Mouse (Mus musculus): Measurements from ENCODE around the gene Slc25a35.
"Not testable (repeated sequence)": the region's sequence is repeated elsewhere in the genome, so short reads cannot be mapped to it uniquely, and the experiment has no call there.

The Slc25a35 gene

DNA sequence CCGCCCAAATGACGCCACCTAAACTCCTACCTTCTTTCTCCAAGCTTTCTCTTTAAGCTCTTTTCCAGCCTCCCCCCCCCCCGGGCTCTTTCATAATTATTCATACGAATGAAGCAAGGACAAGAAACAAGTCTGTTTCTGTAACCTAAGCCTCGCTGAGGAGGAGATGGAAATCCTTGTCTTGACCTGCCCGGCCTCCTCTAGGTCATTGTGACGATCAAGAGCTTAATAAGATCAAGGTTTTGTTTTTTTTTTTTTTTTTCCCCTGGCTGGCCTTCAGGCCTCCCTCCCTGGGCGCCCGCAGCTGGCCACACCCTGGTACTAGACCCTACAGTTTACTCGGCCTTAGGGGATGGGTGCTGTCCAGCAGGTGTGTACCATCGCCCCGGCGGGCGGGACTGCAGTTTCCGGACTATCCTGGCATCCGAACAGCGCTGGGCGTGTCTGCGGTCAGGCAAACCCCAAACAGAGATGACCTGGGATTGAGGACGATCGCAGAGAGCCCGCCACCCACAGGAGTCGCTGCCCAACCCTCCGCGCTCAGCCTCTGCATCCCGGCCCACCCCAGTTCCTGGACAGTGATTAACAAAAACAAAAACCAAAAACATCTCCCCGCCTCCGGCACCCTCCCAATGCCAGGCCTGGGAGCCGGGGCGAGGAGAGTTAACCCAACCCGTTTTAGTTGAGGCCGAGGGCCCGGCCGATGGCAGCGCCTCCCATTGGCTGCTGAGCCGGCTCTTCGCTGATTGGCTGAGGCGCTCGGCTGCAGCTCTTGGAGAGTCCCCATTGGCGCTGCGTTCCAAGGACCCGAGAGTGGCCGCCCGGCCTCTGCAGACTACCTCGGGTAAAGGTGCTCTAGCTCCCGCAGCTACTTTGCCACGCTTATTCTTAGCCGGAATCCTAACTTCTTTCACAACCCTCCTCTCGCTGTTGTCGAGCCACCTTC is at the start of gene Slc25a35:
Gene Slc25a35, plus strand, starts transcription at position 795 of the 946 bp plus-strand sequence.
- peak; percentile 91 for DNase-seq (ENCODE audit: low spot score in 2 of 2)

- DNase-seq (ENCODE audit: low spot score in 2 of 2) = no peak
Measured at GRCm38 (mm10) chr11:68923191-68923590, 44.7 kb upstream of the Slc25a35 start.

GRCm38 (mm10) chr11:68924749-68925148 is 43.2 kb upstream of the Slc25a35 start:
- DNase-seq (ENCODE audit: low spot score in 2 of 2) = no peak

GRCm38 (mm10) chr11:68926981-68927380 is 41.0 kb upstream of the Slc25a35 start, which contains the start of gene Odf4:
Odf4 (minus strand) TSS chr11:68927081.
- no peak for DNase-seq (ENCODE audit: low spot score in 2 of 2)

DNA sequence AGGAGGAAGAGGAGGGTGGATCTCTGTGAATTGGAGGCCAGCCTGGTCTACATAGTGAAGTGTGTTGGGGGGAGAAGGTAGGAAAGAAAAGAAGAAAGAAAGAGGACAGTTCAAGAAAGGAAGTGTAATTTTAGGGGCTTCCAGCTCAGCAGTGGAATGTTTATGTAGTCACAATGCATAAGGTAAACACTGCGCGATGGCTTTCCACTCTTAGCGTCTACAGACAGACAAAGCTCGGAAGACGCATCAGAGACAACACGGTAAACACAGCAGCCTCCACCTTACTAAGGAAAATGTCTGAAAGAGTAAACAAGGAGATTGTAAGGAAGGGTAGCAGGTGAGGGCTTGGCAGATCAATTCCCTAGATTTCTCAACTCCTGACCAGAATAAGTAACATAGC is 38.0 kb upstream of the Slc25a35 start:
- DNase-seq (ENCODE audit: low spot score in 2 of 2) = no peak

DNA sequence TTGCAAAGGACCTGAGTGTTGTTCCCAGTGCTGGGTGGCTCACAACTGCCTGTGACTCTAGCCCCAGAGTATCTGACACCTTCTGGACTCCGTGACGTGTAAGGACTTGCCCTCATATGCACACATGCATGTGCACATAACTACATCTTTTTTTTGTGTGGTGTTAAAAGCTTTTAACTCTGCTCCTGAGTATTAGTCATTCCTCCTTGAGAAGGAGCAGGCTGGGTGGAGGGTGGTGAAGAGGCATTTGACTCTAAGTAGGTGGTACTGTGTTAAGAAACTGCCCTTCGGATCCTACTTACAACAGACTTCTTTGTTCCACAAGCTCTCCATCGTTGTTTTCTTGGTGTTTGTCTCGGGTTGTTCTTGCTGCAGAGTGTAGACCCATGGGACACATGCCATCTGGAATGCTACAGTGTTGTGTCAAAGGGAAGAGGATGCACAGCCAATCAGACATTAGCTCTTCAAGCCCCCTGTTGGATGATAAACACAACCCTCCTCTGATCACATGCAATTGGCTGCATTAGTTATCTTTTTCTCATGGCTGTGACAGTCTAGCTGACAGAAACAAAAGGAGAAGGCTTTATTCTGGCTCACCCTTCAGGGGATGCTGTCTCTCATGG is 33.9 kb upstream of the Slc25a35 start:
- no peak for DNase-seq (ENCODE audit: low spot score in 2 of 2)

DNA sequence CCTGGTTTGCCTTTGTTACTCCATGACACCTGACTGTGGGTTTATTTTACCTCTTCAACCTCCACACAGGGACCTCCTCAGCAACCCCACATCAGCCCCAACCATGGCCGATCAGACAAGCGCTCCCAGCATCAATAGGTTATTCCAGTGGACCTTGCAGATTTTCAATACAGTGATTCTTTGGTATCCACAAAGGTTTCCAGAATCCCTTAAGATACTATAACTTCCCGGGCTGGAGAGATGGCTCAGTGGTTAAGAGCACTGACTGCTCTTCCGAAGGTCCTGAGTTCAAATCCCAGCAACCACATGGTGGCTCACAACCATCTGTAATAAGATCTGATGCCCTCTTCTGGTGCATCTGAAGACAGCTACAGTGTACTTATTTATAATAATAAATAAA is 31.0 kb upstream of the Slc25a35 start:
- not testable (repeated sequence) for DNase-seq (ENCODE audit: low spot score in 2 of 2)

- peak; percentile 83 to 84 for DNase-seq (ENCODE audit: low spot score in 2 of 2)
Measured at GRCm38 (mm10) chr11:68939451-68940304, 28.3 kb upstream of the Slc25a35 start.

DNA sequence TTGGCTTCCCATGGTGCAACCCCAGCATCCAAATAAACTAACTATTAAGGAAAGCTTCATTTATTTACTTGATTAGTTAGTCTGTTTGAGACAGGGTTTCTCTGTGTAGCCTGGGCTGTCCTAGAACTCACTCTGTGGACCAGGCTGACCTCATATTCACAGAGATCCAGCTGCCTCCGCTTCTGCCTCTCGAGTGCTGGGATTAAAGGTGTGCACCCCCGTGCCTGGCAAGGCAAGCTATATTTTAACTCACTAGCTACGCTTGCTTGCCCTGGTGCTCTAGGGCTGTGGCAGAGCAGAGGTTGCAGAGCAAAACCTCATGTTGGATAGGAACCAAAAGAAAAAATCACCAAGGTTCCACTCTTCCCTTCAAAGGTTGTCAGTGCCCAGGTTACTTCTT is 27.4 kb upstream of the Slc25a35 start:
- DNase-seq (ENCODE audit: low spot score in 2 of 2) = no peak

DNA sequence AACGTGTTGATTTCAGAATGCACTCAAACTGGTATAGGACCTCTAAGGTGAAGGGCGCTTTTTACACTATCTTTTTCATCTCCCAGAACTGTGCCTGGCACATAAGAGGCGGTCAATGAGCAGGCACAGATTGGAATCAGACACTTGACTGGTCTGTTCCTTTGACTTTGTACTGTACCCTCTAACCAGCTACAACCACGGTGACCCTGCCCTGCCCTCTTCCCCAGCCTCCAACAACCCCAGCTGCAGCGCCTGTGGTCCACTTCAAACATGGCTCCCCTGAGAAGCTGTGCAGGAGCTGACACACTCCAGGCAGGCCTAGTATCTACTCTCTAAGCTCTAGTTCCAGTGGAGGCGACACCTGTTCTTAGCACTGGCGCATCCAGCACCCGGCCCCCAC is 25.2 kb upstream of the Slc25a35 start:
- DNase-seq (ENCODE audit: low spot score in 2 of 2) = no peak

DNA sequence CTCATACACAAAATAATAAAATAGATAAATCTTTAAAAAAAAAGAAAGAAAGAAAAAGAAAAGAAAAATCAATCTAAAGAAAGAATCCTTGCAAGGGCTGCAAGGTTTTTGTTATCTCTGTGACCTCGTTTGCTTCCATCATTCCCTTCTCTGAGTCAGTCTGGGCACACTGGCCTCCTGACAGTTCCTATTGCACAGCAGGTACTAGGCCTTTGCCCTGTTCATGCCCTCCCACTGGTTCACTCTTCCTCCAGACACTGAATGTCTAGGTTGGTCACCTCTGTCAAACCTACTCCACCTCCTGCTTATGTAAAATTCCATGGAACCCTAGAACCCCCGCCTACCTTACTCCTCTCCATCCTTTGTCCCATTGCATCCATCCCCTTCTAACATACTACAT is 22.7 kb upstream of the Slc25a35 start:
- DNase-seq (ENCODE audit: low spot score in 2 of 2) = no peak

- DNase-seq (ENCODE audit: low spot score in 2 of 2) = no peak
Measured at GRCm38 (mm10) chr11:68946001-68946400, 21.9 kb upstream of the Slc25a35 start.

GRCm38 (mm10) chr11:68946806-68947440 is 21.0 kb upstream of the Slc25a35 start:
- DNase-seq (ENCODE audit: low spot score in 2 of 2) = no peak

GRCm38 (mm10) chr11:68947542-68947993 is 20.4 kb upstream of the Slc25a35 start:
- no peak for DNase-seq (ENCODE audit: low spot score in 2 of 2)

- DNase-seq (ENCODE audit: low spot score in 2 of 2) = no peak
Measured at GRCm38 (mm10) chr11:68953903-68954302, 14.0 kb upstream of the Slc25a35 start.

DNA sequence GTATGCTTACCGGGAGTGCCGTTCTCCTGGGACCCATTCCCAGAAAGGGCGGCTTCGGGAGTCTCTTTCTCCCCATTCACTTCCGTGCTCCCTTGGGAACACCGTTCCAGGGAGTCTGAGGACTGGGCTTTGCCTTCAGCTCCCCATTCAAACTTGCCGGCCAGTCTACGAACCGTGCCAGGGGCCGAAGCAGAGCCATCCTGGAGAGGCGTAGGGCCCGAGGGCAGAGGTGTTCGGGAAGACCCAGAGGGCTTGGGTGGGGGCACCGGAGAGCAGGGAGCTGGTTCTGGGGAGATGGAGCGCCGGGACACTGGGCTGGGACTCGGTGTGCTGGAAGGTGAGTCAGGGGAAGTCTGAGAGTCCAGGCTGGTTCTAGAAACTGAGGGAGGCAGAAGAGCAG is 13.5 kb upstream of the Slc25a35 start:
- no peak for DNase-seq (ENCODE audit: low spot score in 2 of 2)

GRCm38 (mm10) chr11:68955473-68955872 is 12.5 kb upstream of the Slc25a35 start:
- no peak for DNase-seq (ENCODE audit: low spot score in 2 of 2)

DNA sequence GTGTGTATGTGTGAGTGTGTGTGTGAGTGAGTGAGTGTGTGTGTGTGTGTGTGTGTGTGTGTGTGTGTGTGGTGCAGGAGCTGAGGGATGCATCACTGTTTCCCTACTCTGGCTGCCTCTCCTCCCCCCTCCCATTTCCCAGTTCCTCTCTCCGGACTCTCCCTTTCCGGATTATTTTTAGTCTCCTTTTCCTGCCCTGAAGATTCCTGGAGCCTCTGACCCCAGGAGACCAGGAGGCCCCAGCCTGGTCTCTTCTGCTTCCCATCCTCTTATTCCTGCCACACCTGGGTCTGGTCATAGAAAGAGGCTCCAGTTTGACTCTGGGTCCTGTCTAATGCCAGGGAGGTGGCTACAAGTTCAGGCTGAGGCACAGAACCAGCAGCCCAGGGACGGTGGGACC is 11.8 kb upstream of the Slc25a35 start:
- DNase-seq (ENCODE audit: low spot score in 2 of 2) = no peak

GRCm38 (mm10) chr11:68956697-68957096 is 11.2 kb upstream of the Slc25a35 start:
- no peak for DNase-seq (ENCODE audit: low spot score in 2 of 2)

- DNase-seq (ENCODE audit: low spot score in 2 of 2) = no peak
Measured at GRCm38 (mm10) chr11:68957308-68957707, 10.6 kb upstream of the Slc25a35 start, which contains the start of gene Arhgef15. Arhgef15 (minus strand) TSS chr11:68957480.

DNA sequence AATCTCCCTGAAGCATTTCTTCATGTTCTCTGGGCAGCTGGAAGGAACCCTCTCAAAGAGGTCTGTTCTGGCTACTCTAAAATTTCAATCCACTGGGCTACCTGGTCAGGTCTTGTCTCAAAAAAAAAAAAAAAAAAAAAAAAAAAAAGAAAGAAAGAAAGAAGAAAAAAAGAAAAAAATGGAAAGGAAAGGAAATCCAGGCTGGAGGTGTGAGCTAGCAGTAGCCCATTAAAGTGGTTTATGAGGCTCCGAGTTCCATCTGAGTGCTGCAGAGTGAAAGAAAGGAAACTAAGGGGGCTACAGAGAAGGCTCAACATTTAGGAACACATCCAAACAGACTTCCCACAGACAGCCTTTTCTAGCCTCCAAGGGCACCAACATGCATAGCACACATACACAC is 10.0 kb upstream of the Slc25a35 start:
- DNase-seq (ENCODE audit: low spot score in 2 of 2) = no peak
